Mouse (Mus musculus) layer of hippocampus, postnatal 10 days (tissue): Measurements from ENCODE around the gene Epb41l2. TPM values are rescaled to one million over a fixed set of nuclear protein-coding genes. Genes with fewer than 3 reads are reported as not detected.

Source experiments
- DNase-seq, 2 experiments: peaks; one replicate each; pipeline ENCODE4 v3.0.0; 2021; ENCODE audit warnings: low spot score in 2 of 2
- total RNA-seq, 2 experiments: library from RNA; stranded (reverse); gene quantifications; 2 replicates each; pipeline ENCODE4 v1.2.3; 2021

Gene Epb41l2
- total RNA-seq, 2 experiments from 2014 or later, result 145 to 153 TPM

GRCm38 (mm10) chr10:25552936-25553335 lies 193.3 kb downstream of the Epb41l2 start:
- no peak for DNase-seq

GRCm38 (mm10) chr10:25571319-25572240 lies 212.0 kb downstream of the Epb41l2 start:
- no peak for DNase-seq

Other genes with a start within 250 kb of the Epb41l2 start
- 10 to 100 TPM; 70.6 to 73.8 TPM for gene Akap7, start 51.9 kb upstream of the Epb41l2 start, total RNA-seq
- not detected for gene Smlr1, start 176.5 kb downstream of the Epb41l2 start, total RNA-seq